Mouse (Mus musculus) intestine, embryonic 15.5 days (tissue): ENCODE results near the gene Syncrip. TPM values are rescaled to one million over a fixed set of nuclear protein-coding genes. Genes with fewer than 3 reads are reported as not detected.
A peak's percentile ranks its signal among the peaks of the same experiment; 100 is the strongest.

Source experiments
- ATAC-seq: fragments of 200-750 bp; cut with Nextera tagmentation; 2 replicates; pipeline ENCODE4 v1.8.0; 2017; ENCODE audit warnings: moderate TSS enrichment, moderate library complexity
- H3K27ac ChIP-seq: fragments of 300-500 bp; sonication (generic); 2 replicates; pipeline ENCODE4 v1.5.1; 2015; ENCODE audit warnings: mild to moderate bottlenecking, inconsistent platforms
- H3K27me3 ChIP-seq: fragments of 300-500 bp; sonication (generic); replicated peaks from 2 replicates; pipeline ENCODE4 v1.6.1; 2015; ENCODE audit warnings: inconsistent platforms
- H3K36me3 ChIP-seq: fragments of 300-500 bp; sonication (generic); 2 replicates; pipeline ENCODE4 v1.6.1; 2015; ENCODE audit warnings: inconsistent platforms
- H3K4me1 ChIP-seq: fragments of 300-500 bp; sonication (generic); replicated peaks from 2 replicates; pipeline ENCODE4 v1.6.1; 2015; ENCODE audit warnings: inconsistent platforms
- H3K4me2 ChIP-seq: fragments of 300-500 bp; sonication (generic); replicated peaks from 2 replicates; pipeline ENCODE4 v1.6.1; 2015; ENCODE audit warnings: mild to moderate bottlenecking, inconsistent platforms
- H3K4me3 ChIP-seq: fragments of 300-500 bp; sonication (generic); replicated peaks from 2 replicates; pipeline ENCODE4 v1.5.1; 2015; ENCODE audit warnings: inconsistent platforms
- H3K9ac ChIP-seq: fragments of 300-500 bp; sonication (generic); 2 replicates; pipeline ENCODE4 v1.6.1; 2015; ENCODE audit warnings: inconsistent platforms
- H3K9me3 ChIP-seq: fragments of 300-500 bp; sonication (generic); 2 replicates; pipeline ENCODE4 v1.6.1; 2016; ENCODE audit warnings: inconsistent platforms
- WGBS: fragments of 180-500 bp; shearing (Covaris S2); methylation state at CpG from one replicate; pipeline ENCODE4 v1.1.7; 2015; 5-methylcytosine and 5-hydroxymethylcytosine counted together
- polyA plus RNA-seq: library from polyadenylated mRNA; unstranded; fragments of >200 nt; fragmentation: Nextera tagmentation; extraction: Ambion mirVana; gene quantifications from 2 replicates; pipeline ENCODE4 v1.2.1, GENCODE M21; 2015

Gene Syncrip
- polyA plus RNA-seq, 1 experiment from 2014 or later: 98.9 TPM

DNA sequence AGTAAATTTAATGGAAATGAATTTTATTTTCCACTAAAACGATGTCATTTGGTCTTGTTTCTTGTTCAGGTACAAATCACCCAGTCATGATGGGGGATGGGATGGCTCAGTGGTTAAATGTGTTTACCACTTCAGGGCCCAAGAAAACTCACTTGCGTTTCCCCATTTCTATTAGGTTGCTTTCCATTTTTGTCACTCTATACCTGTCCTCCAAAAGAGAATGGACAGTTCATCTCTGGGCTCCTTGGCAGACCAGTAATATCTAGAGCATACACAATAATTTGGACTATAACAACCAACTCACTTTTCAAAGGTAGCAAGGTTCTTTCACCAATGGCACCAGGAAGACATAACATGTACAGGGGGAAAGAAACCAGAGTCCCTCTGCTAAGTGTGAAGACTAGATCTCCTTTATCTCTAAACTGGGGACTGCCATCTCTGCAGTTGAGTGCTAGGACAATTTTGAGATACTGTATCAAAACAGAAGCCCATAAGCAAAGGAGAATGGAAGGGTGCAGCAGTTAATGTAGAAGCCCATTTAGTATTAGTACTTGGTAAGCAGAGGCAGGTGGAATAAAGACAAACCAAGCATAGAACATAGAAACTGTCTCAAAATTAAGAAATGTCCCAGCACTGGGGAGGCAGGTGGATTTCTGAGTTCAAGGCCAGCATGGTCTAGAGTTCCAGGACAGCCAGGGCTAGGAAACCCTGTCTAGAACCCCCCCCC lies 37.9 kb upstream of the Syncrip start:
- Histone ChIP-seq H3K27me3 (no peaks in the 10 kb centered on the region), H3K4me2 (peak overlapping the region; percentile 51), H3K27ac (no peak overlapping the region), H3K4me1 (no peaks in the 10 kb centered on the region), H3K9me3 (no peaks in the 10 kb centered on the region), H3K4me3 (peak overlapping the region; percentile 68; the same call in 1 of the 2 replicates), H3K36me3 (peaks cover 5% of the 10 kb centered on the region; the same call in 1 of the 2 replicates), H3K9ac (no peak overlapping the region)
- ATAC-seq: no peak
- 37% methylated on average over 2 of the region's 2 CpGs for WGBS

DNA sequence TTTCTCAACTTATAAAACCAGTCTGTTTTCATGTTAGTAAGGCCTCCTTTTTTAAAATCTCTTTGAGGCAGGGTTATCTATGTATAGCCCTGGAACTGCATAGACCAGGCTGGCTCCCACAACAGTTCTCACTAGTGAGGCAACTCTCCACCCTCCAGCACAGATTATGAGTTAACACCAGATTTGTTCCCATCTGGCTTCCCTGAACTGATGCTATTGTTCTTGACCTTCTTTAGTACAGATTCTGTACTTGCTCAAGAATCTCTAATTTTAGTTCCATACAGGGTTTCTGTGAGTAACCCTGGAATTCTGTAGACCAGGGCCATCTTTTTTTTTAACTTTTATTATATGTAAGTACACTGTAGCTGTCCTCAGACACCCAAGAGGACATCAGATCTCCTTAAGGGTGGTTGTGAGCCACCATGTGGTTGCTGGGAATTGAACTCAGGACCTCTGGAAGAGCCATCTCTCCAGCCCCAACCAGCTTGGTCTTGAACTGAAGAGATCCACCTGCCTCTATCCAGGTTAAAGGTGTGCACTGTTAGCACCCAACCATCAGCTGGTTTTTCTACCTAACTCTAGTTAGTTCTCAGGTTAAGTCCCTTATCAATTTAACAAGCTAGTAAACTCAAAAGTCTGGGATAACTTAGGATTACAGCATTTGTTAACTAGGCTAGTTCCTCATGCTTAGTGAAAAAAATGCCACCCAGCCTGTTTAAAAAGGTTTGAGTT lies 37.2 kb upstream of the Syncrip start:
- Histone ChIP-seq H3K4me2 (no peak overlapping the region), H3K9ac (no peak overlapping the region), H3K27ac (no peak overlapping the region), H3K9me3 (no peaks in the 10 kb centered on the region), H3K4me1 (no peaks in the 10 kb centered on the region), H3K4me3 (no peak overlapping the region), H3K36me3 (peaks cover 5% of the 10 kb centered on the region; the same call in 1 of the 2 replicates), H3K27me3 (no peaks in the 10 kb centered on the region)
- ATAC-seq: no peak

DNA sequence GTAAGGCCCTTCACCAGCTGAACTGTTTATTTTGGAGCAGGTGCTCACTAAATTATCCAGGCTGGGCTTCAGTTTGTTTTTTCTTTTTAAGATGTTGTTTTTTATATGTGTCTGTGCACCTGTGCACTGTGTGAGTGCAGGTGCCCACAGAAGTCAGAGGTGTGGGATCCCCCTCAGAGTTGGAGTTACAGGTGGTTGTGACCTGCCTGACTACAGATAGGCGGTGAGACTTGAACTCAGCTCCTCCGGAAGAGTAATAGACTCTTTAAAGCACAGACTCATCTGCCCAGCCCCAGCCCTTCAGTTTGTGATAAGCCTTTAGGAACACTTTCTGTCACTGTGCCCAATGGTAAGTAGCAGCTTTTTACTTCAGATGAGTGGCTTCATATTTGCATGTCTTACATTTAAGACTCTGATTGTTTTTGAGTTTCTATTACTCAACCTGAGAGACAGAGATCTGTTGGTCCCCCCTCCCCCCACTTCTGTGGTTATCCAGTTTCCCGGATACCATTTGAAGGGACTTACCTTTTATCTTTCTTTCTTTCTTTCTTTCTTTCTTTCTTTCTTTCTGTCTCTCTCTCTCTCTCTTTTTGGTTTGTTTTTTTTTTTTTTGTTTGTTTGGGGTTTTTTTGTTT lies 34.1 kb upstream of the Syncrip start:
- H3K27me3 ChIP-seq: no peaks in the 10 kb centered on the region
- WGBS: 74% methylated on average over 3 of the region's 3 CpGs
- H3K9me3 ChIP-seq: no peaks in the 10 kb centered on the region
- no peak overlapping the region for H3K9ac ChIP-seq
- no peak for ATAC-seq
- H3K27ac ChIP-seq: no peak overlapping the region
- H3K4me2 ChIP-seq: no peak overlapping the region
- peaks cover 5% of the 10 kb centered on the region; the same call in 1 of the 2 replicates for H3K36me3 ChIP-seq
- H3K4me3 ChIP-seq: no peak overlapping the region
- no peaks in the 10 kb centered on the region for H3K4me1 ChIP-seq

DNA sequence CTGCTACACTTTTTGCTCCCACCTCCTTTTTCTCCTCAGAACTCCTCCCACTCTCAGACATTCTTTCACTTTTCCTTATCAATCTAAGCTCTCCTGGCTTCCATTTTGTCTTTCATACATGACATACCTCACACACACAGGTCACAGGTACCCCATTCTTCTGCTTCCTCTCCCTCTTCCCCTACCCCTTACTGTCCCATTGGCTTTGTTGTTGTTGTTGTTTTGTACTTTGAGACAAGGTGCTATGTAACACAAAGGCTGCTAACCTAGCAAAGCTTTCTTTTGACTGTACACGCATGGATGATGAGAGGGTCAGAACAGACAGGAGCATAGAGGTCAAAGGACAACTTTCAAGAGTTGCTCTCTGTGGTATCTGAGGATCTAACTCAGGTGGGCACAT lies 33.2 kb upstream of the Syncrip start:
- 90% methylated on average over 1 of the region's 1 CpGs for WGBS

DNA sequence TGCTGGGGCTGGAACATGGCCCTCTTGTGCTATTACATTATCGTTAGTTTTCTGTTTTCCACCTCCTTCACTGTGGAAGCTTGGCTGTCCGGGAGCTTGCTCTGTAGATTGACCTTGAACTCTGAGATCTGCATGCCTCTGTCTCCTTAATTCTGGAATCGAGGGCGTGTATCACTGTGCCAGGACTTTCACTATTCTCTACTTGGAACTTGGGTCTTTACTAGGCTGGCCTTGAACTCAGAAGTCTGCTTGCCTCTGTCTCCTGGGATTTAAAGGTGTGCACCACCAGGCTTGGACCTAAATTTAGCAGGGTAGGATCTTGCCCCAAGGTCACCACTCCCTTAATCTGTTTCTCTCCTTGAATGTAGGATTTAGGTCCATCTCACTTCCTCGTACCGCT lies 19.5 kb upstream of the Syncrip start:
- Histone ChIP-seq H3K9me3 (no peaks in the 10 kb centered on the region), H3K36me3 (no peaks in the 10 kb centered on the region), H3K4me1 (no peaks in the 10 kb centered on the region), H3K4me3 (no peak overlapping the region), H3K9ac (no peak overlapping the region), H3K4me2 (no peak overlapping the region), H3K27me3 (no peaks in the 10 kb centered on the region), H3K27ac (no peak overlapping the region)
- ATAC-seq: no peak
- WGBS: 82% methylated on average over 6 of the region's 6 CpGs

More for the DNA sequence above, 33.2 kb upstream of the Syncrip start:
- Histone ChIP-seq H3K4me2 (no peak overlapping the region), H3K4me3 (no peak overlapping the region), H3K4me1 (no peaks in the 10 kb centered on the region), H3K9ac (no peak overlapping the region), H3K36me3 (no peaks in the 10 kb centered on the region), H3K27ac (no peak overlapping the region), H3K9me3 (no peaks in the 10 kb centered on the region), H3K27me3 (no peaks in the 10 kb centered on the region)
- ATAC-seq: no peak

DNA sequence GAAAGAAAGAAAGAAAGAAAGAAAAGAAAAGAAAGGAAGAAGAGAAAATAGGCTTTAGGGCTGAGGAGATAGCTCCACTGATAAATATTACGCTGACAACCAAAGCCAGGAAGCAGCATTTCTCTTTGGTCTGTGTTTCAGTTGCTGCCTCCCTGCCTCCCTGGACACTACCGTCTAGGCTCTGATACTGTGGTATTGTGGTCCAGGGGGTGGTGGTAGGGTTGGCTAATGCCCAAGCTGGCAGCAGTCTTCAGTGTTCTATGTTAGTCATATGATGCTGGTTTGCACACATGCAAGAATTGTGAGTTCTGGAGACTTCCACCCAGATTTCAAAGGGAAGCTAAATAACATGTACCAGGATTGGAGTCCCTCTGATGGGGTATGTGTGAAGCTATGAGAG lies 17.7 kb upstream of the Syncrip start:
- H3K9ac ChIP-seq: no peak overlapping the region

DNA sequence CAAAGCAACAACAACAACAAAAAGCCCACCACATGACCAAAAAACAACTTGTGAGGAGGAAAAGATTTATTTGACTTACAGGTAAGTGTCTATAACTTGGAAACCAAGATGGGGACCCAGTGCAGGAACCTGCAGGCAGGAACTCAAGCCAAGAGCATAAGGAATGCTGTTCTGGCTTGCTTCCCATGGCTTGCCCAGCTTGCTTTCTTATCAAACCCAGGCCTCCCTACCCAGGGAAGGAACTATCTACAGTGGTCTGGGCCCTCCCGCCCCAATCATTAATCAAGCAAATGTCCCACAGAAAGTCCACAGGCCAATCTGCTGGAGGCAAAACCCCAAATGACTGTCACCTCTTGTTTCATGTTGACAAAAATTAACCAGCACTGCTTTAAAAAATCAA lies 10.1 kb upstream of the Syncrip start:
- no peak for ATAC-seq
- Histone ChIP-seq H3K9me3 (no peaks in the 10 kb centered on the region), H3K9ac (no peak overlapping the region), H3K27me3 (no peaks in the 10 kb centered on the region), H3K4me1 (no peaks in the 10 kb centered on the region), H3K27ac (no peak overlapping the region), H3K36me3 (no peaks in the 10 kb centered on the region), H3K4me2 (no peak overlapping the region), H3K4me3 (no peak overlapping the region)
- 65% methylated on average over 1 of the region's 1 CpGs for WGBS

More for the DNA sequence above, 17.7 kb upstream of the Syncrip start:
- H3K36me3 ChIP-seq: no peaks in the 10 kb centered on the region
- no peak overlapping the region for H3K27ac ChIP-seq
- H3K27me3 ChIP-seq: no peaks in the 10 kb centered on the region
- 74% methylated on average over 2 of the region's 2 CpGs for WGBS
- no peaks in the 10 kb centered on the region for H3K4me1 ChIP-seq
- H3K9me3 ChIP-seq: no peaks in the 10 kb centered on the region
- ATAC-seq: no peak
- no peak overlapping the region for H3K4me2 ChIP-seq
- no peak overlapping the region for H3K4me3 ChIP-seq

DNA sequence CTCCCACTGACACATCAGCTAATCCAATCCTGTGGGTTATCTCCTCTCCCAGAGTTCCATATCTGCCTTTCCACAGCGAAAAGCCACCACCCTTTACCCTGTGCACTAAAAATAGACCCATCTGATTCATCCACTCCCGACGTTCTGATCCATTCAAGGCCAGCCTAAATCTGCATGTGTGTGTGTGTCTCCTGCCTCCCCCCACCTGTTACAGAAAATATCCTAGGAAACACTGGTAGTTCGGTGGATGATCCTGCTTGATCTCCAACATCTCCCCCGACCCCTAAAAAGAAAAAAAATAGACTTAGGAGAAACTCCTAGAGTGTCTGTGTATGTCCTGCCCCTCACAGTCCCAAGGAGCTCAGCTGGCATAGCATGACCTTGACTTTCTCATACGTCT lies 2.2 kb upstream of the Syncrip start:
- H3K27me3 ChIP-seq: no peaks in the 10 kb centered on the region
- H3K4me3 ChIP-seq: no peak overlapping the region
- no peaks in the 10 kb centered on the region for H3K4me1 ChIP-seq
- H3K9me3 ChIP-seq: no peaks in the 10 kb centered on the region
- no peak overlapping the region for H3K27ac ChIP-seq
- WGBS: 42% methylated on average over 6 of the region's 6 CpGs
- ATAC-seq: no peak
- H3K36me3 ChIP-seq: no peaks in the 10 kb centered on the region
- no peak overlapping the region for H3K9ac ChIP-seq
- no peak overlapping the region for H3K4me2 ChIP-seq

DNA sequence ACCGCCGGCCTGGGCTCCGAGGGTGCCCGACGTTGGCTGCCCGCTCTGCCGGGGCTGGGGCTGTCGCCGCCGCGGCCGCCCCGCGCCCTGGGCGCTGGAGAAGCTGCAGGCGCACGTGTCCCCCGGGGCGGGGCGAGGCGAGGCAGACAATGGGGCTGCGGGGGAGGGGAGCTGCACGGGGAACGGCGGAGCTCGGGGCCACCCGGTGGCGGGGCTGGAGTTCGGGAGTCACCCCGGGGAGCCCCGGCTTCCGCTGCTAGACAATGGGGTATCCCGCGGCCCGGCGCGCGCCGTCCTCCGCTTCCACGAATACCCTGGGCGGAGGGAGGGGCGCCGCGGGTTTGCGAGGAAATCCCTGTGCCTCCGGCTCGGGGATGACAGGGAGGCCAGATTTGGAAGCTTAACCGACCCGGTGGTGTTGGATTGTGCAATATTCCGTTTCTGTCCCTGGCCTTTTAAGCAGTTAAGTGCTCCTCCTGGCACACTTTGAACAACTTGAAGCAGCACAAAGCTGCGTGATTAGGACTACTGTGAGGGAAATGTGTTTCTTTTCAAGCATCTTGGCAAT lies 539 bp upstream of the Syncrip start:
- Histone ChIP-seq H3K9ac (peak overlapping the region; percentile 68), H3K9me3 (no peaks in the 10 kb centered on the region), H3K4me1 (no peaks in the 10 kb centered on the region), H3K36me3 (no peaks in the 10 kb centered on the region), H3K4me2 (peak overlapping the region; percentile 63), H3K27me3 (no peaks in the 10 kb centered on the region), H3K27ac (peak overlapping the region; percentile 99), H3K4me3 (peak overlapping the region; percentile 100)
- WGBS: under 1% methylated on average over 43 of the region's 52 CpGs
- no peak for ATAC-seq

DNA sequence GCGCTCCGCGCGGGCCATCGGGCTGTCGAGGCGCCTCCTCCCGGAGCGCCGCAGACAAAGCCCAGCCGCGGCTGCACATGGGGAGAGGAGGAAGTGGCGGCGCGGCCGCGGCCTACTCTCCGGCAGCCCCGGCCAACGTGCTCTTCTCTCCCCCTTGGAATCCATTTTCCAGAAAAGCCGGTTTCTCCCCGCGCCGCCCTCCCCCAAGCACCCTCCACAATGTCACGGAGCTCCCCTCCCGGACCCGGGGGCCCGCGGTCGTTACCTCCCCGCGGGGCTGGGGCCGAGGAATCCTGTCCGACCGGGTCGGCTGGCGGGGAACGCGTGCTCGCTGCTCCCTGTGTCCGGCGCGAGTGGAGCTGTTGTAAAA lies 598 bp downstream of the Syncrip start:
- H3K4me1 ChIP-seq: no peaks in the 10 kb centered on the region
- peak overlapping the region; percentile 99 for H3K27ac ChIP-seq
- peak; percentile 24 for ATAC-seq
- WGBS: under 1% methylated on average over 38 of the region's 43 CpGs
- H3K4me2 ChIP-seq: peak overlapping the region; percentile 63; the same call in 1 of the 2 replicates
- peak overlapping the region; percentile 100 for H3K4me3 ChIP-seq
- H3K36me3 ChIP-seq: peaks cover 4% of the 10 kb centered on the region; the same call in 1 of the 2 replicates
- no peaks in the 10 kb centered on the region for H3K9me3 ChIP-seq
- peak overlapping the region; percentile 96 for H3K9ac ChIP-seq
- no peaks in the 10 kb centered on the region for H3K27me3 ChIP-seq

DNA sequence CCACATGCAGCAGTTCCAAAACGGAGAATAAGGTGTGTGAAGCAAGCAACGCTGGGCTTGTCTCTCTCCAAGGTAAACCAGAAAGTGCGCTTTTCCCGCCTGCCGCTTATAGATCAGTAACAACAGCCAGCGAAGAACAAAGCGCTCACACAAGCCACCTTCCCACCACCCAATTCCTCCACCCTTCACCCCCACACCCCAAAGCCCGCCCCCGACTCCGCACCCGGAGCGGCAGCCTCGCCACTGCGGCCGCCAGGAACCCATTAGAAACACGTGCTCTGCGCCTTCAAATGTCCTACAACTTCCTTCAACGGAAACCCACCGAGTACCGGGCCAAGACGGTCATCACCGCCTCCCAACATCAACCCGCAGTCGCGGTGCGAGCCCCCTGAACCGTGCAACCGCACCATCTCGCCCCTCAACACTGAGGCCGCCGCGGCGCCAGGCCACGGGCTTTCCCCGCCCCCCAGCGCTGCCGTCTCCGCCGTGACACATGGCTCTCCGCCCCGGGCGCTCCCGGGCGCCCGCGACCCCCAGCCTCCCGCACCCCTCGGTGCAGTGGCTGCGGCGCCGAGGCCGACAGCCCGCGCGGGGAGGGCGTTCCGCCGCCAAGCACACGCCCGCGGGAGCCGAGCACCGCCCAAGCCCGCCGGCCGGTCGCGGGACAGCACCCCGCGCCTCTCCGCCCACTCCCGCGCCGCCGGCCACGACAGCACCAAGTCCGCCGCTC lies 1.1 kb downstream of the Syncrip start:
- ATAC-seq: peak; percentile 12
- Histone ChIP-seq H3K4me3 (peak overlapping the region; percentile 100), H3K9me3 (no peaks in the 10 kb centered on the region), H3K4me1 (no peaks in the 10 kb centered on the region), H3K9ac (peak overlapping the region; percentile 96), H3K27ac (peak overlapping the region; percentile 99), H3K27me3 (no peaks in the 10 kb centered on the region), H3K4me2 (peak overlapping the region; percentile 63), H3K36me3 (peaks cover 4% of the 10 kb centered on the region; the same call in 1 of the 2 replicates)
- WGBS: under 1% methylated on average over 72 of the region's 78 CpGs

DNA sequence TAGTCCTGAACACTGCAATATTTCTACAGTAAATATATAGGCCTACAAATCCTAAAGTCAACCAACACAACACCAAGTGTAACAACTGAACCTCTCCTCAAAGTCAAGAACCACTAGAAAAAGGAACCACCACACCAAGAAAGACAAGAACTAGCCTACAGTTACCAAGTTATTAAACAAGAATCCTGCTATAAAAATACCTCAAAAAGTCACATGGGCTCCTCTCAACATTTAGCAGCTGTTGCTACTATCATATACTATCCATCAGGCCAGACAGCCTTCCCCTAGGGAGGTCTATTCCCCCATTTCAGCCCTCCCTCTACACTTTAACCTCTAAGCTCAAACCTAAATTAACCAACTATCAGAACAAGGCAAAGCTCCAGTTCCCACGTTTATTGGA lies 2.3 kb downstream of the Syncrip start:
- H3K4me1 ChIP-seq: no peaks in the 10 kb centered on the region
- H3K9me3 ChIP-seq: no peaks in the 10 kb centered on the region
- no peak for ATAC-seq
- H3K9ac ChIP-seq: no peak overlapping the region
- H3K4me3 ChIP-seq: peak overlapping the region; percentile 100
- H3K36me3 ChIP-seq: peaks cover 4% of the 10 kb centered on the region; the same call in 1 of the 2 replicates
- H3K27ac ChIP-seq: no peak overlapping the region
- H3K4me2 ChIP-seq: peak overlapping the region; percentile 63
- H3K27me3 ChIP-seq: no peaks in the 10 kb centered on the region
- 2% methylated on average over 1 of the region's 1 CpGs for WGBS
